Mouse (Mus musculus): ENCODE results near the gene Cd4. TPM values are rescaled to one million over a fixed set of nuclear protein-coding genes. Genes with fewer than 3 reads are reported as not detected.
"Not testable (repeated sequence)": the region's sequence is repeated elsewhere in the genome, so short reads cannot be mapped to it uniquely, and the experiment has no call there.

The Cd4 gene
- total RNA-seq, 2 experiments from 2014 or later: 0.61 to 2.1 TPM

- DNase-seq: peak; percentile 93
These were observed 40.7 kb downstream of the Cd4 start for GRCm38 (mm10) chr6:124847305-124847704.

- no peak for DNase-seq
These were observed 47.5 kb downstream of the Cd4 start, which contains the start of gene Gnb3 for GRCm38 (mm10) chr6:124840241-124841167. TSS of gene Gnb3 (minus strand) at chr6:124840275.

GRCm38 (mm10) chr6:124839805-124840204, 48.2 kb downstream of the Cd4 start:
- DNase-seq: peak; percentile 59

- DNase-seq: no peak
These were observed 51.6 kb downstream of the Cd4 start for GRCm38 (mm10) chr6:124836411-124836810.

- DNase-seq: no peak
These were observed 52.5 kb downstream of the Cd4 start for GRCm38 (mm10) chr6:124835531-124835930.

- DNase-seq: no peak
These were observed 53.4 kb downstream of the Cd4 start for GRCm38 (mm10) chr6:124834512-124835081.

GRCm38 (mm10) chr6:124831649-124832048, 56.4 kb downstream of the Cd4 start:
- no peak for DNase-seq

- DNase-seq: not testable (repeated sequence)
These were observed 56.8 kb downstream of the Cd4 start for GRCm38 (mm10) chr6:124831199-124831598.

GRCm38 (mm10) chr6:124829799-124830700, 58.0 kb downstream of the Cd4 start:
- peak; percentile 87 for DNase-seq

- peak; percentile 94 for DNase-seq
These were observed 58.9 kb downstream of the Cd4 start, which contains the start of the genes Usp5 and Cdca3 for GRCm38 (mm10) chr6:124828868-124829798. TSS of gene Usp5 (minus strand) at chr6:124829484. TSS of gene Cdca3 (plus strand) at chr6:124829547.

- no peak for DNase-seq
These were observed 59.9 kb downstream of the Cd4 start for GRCm38 (mm10) chr6:124828101-124828592.

GRCm38 (mm10) chr6:124822049-124822448, 66.0 kb downstream of the Cd4 start:
- no peak for DNase-seq

GRCm38 (mm10) chr6:124820891-124821290, 67.1 kb downstream of the Cd4 start:
- no peak for DNase-seq

- DNase-seq: no peak
These were observed 70.0 kb downstream of the Cd4 start for GRCm38 (mm10) chr6:124817971-124818370.

GRCm38 (mm10) chr6:124817563-124817962, 70.5 kb downstream of the Cd4 start:
- no peak for DNase-seq

GRCm38 (mm10) chr6:124817125-124817524, 70.9 kb downstream of the Cd4 start:
- DNase-seq: no peak

GRCm38 (mm10) chr6:124816611-124817010, 71.4 kb downstream of the Cd4 start:
- no peak for DNase-seq

GRCm38 (mm10) chr6:124814858-124815774, 72.9 kb downstream of the Cd4 start:
- DNase-seq: no peak
